Mouse (Mus musculus) midbrain, embryonic 16.5 days (tissue): ENCODE measurements around the gene Pcmt1. TPM values are rescaled to one million over a fixed set of nuclear protein-coding genes. Genes with fewer than 3 reads are reported as not detected.

Experiments used
- ATAC-seq: fragments of 200-750 bp; cut with Nextera tagmentation; 2 replicates; pipeline ENCODE4 v1.8.0; 2017; ENCODE audit warnings: moderate TSS enrichment
- H3K27ac ChIP-seq: fragments of 300-500 bp; sonication (generic); 2 replicates; pipeline ENCODE4 v1.5.1; 2014; ENCODE audit warnings: mild to moderate bottlenecking, low read length, mixed read lengths
- H3K27me3 ChIP-seq: fragments of 300-500 bp; sonication (generic); 2 replicates; pipeline ENCODE4 v1.6.1; 2014; ENCODE audit warnings: low read depth, low read length, mixed read lengths; ENCODE audit not compliant: control insufficient read depth, insufficient read depth
- H3K36me3 ChIP-seq: fragments of 300-500 bp; sonication (generic); 2 replicates; pipeline ENCODE4 v1.6.1; 2014; ENCODE audit warnings: mild to moderate bottlenecking, low read length, moderate library complexity, mixed read lengths; ENCODE audit not compliant: control insufficient read depth, insufficient read depth
- H3K4me1 ChIP-seq: fragments of 300-500 bp; sonication (generic); 2 replicates; pipeline ENCODE4 v1.6.1; 2014; ENCODE audit warnings: mild to moderate bottlenecking, low read length, mixed read lengths; ENCODE audit not compliant: control insufficient read depth, insufficient read depth
- H3K4me2 ChIP-seq: fragments of 300-500 bp; sonication (generic); 2 replicates; pipeline ENCODE4 v1.6.1; 2014; ENCODE audit warnings: mild to moderate bottlenecking, low read length, mixed read lengths
- H3K4me3 ChIP-seq: fragments of 300-500 bp; sonication (generic); 2 replicates; pipeline ENCODE4 v1.5.1; 2014; ENCODE audit warnings: low read depth, mild to moderate bottlenecking, low read length, moderate library complexity, mixed read lengths
- H3K9ac ChIP-seq: fragments of 300-500 bp; sonication (generic); 2 replicates; pipeline ENCODE4 v1.6.1; 2014; ENCODE audit warnings: low read depth, low read length, mixed read lengths
- H3K9me3 ChIP-seq: fragments of 300-500 bp; sonication (generic); replicated peaks from 2 replicates; pipeline ENCODE4 v1.6.1; 2014; ENCODE audit warnings: mild to moderate bottlenecking, low read length, mixed read lengths; ENCODE audit not compliant: control insufficient read depth, poor library complexity, severe bottlenecking
- WGBS: fragments of 180-500 bp; shearing (Covaris S2); extraction: QIAGEN DNeasy Blood & Tissue Kit; methylation state at CpG from one replicate; pipeline ENCODE4 v1.1.7; 2014; 5-methylcytosine and 5-hydroxymethylcytosine counted together
- polyA plus RNA-seq: library from polyadenylated mRNA; unstranded; fragments of >200 nt; fragmentation: Nextera tagmentation; extraction: Ambion mirVana; gene quantifications from 2 replicates; pipeline ENCODE4 v1.2.1, GENCODE M21; 2015

Gene Pcmt1
- polyA plus RNA-seq, result 164 and 177 TPM in 2 replicates

GRCm38 (mm10) chr10:7680731-7681301 is at the start of gene Pcmt1, which contains the start of gene Lats1:
Gene Pcmt1, minus strand, starts transcription at chr10:7681136.
Gene Lats1, plus strand, starts transcription at chr10:7681214.
- Histone ChIP-seq H3K36me3 (peaks cover 12% of the 10 kb centered on the region; the same call in 1 of the 2 replicates), H3K4me3 (peak within 1 kb of the TSS; percentile 99), H3K27ac (peak within 1 kb of the TSS; percentile 97), H3K9me3 (no peaks in the 10 kb centered on the region), H3K9ac (peak within 1 kb of the TSS; percentile 99), H3K4me1 (peaks cover 43% of the 10 kb centered on the region), H3K4me2 (peak within 1 kb of the TSS; percentile 90), H3K27me3 (no peaks in the 10 kb centered on the region)
- WGBS, result under 1% methylated on average over 63 of the region's 65 CpGs
- ATAC-seq, result peak; percentile 92

- ATAC-seq, result no peak
- Histone ChIP-seq H3K4me1 (peaks cover 21% of the 10 kb centered on the region), H3K36me3 (no peaks in the 10 kb centered on the region), H3K9ac (no peak overlapping the region; the same call in 1 of the 2 replicates), H3K4me2 (peak overlapping the region; percentile 71), H3K27ac (no peak overlapping the region), H3K27me3 (no peaks in the 10 kb centered on the region), H3K9me3 (no peaks in the 10 kb centered on the region), H3K4me3 (no peak overlapping the region)
- WGBS, result 28% methylated on average over 3 of the region's 3 CpGs
Measured at GRCm38 (mm10) chr10:7727011-7727410, 46.1 kb upstream of the Pcmt1 start.

GRCm38 (mm10) chr10:7726501-7726812 is 45.5 kb upstream of the Pcmt1 start:
- peak overlapping the region; percentile 81; the same call in 1 of the 2 replicates for H3K27ac ChIP-seq
- no peak for ATAC-seq
- WGBS, result 0% methylated on average over 8 of the region's 8 CpGs

GRCm38 (mm10) chr10:7725751-7726500 is 45.0 kb upstream of the Pcmt1 start, which contains the start of gene Katna1:
Gene Katna1, plus strand, starts transcription at chr10:7726000.
- Histone ChIP-seq H3K27ac (peak within 1 kb of the TSS; percentile 81), H3K4me2 (peak within 1 kb of the TSS; percentile 79), H3K36me3 (no peaks in the 10 kb centered on the region), H3K9me3 (no peaks in the 10 kb centered on the region), H3K4me1 (peaks cover 19% of the 10 kb centered on the region), H3K9ac (peak within 1 kb of the TSS; percentile 80), H3K4me3 (peak within 1 kb of the TSS; percentile 87), H3K27me3 (no peaks in the 10 kb centered on the region)
- WGBS, result under 1% methylated on average over 49 of the region's 49 CpGs
- ATAC-seq, result peak; percentile 99

More at GRCm38 (mm10) chr10:7726501-7726812, 45.5 kb upstream of the Pcmt1 start:
- peak overlapping the region; percentile 80 for H3K9ac ChIP-seq
- peaks cover 19% of the 10 kb centered on the region for H3K4me1 ChIP-seq
- H3K4me2 ChIP-seq, result peak overlapping the region; percentile 71
- peak overlapping the region; percentile 87 for H3K4me3 ChIP-seq
- H3K36me3 ChIP-seq, result no peaks in the 10 kb centered on the region
- no peaks in the 10 kb centered on the region for H3K27me3 ChIP-seq
- no peaks in the 10 kb centered on the region for H3K9me3 ChIP-seq

GRCm38 (mm10) chr10:7715056-7715455 is 34.1 kb upstream of the Pcmt1 start:
- no peaks in the 10 kb centered on the region for H3K4me1 ChIP-seq
- H3K27me3 ChIP-seq, result no peaks in the 10 kb centered on the region
- no peak overlapping the region for H3K4me3 ChIP-seq
- no peaks in the 10 kb centered on the region for H3K9me3 ChIP-seq
- H3K4me2 ChIP-seq, result no peak overlapping the region
- no peak for ATAC-seq
- peaks cover 20% of the 10 kb centered on the region for H3K36me3 ChIP-seq
- no peak overlapping the region for H3K27ac ChIP-seq
- H3K9ac ChIP-seq, result no peak overlapping the region
- WGBS, result 75% methylated on average over 7 of the region's 7 CpGs

GRCm38 (mm10) chr10:7712506-7712905 is 31.6 kb upstream of the Pcmt1 start:
- WGBS, result 94% methylated on average over 13 of the region's 13 CpGs
- no peak overlapping the region for H3K4me3 ChIP-seq
- H3K27me3 ChIP-seq, result no peaks in the 10 kb centered on the region
- ATAC-seq, result no peak
- no peak overlapping the region for H3K27ac ChIP-seq
- no peaks in the 10 kb centered on the region for H3K4me1 ChIP-seq
- H3K4me2 ChIP-seq, result no peak overlapping the region
- H3K9me3 ChIP-seq, result no peaks in the 10 kb centered on the region
- no peak overlapping the region for H3K9ac ChIP-seq
- H3K36me3 ChIP-seq, result peaks cover 24% of the 10 kb centered on the region

GRCm38 (mm10) chr10:7710121-7710520 is 29.2 kb upstream of the Pcmt1 start:
- no peak overlapping the region for H3K4me3 ChIP-seq
- 92% methylated on average over 5 of the region's 5 CpGs for WGBS
- H3K27ac ChIP-seq, result no peak overlapping the region
- H3K27me3 ChIP-seq, result no peaks in the 10 kb centered on the region
- no peak overlapping the region for H3K4me2 ChIP-seq
- H3K36me3 ChIP-seq, result peaks cover 30% of the 10 kb centered on the region
- no peaks in the 10 kb centered on the region for H3K9me3 ChIP-seq
- ATAC-seq, result no peak
- H3K4me1 ChIP-seq, result no peaks in the 10 kb centered on the region
- H3K9ac ChIP-seq, result no peak overlapping the region

GRCm38 (mm10) chr10:7702586-7702985 is 21.6 kb upstream of the Pcmt1 start:
- H3K4me3 ChIP-seq, result no peak overlapping the region
- ATAC-seq, result no peak
- no peak overlapping the region for H3K9ac ChIP-seq
- H3K4me2 ChIP-seq, result no peak overlapping the region
- H3K27ac ChIP-seq, result no peak overlapping the region
- peaks cover 38% of the 10 kb centered on the region for H3K36me3 ChIP-seq
- H3K9me3 ChIP-seq, result no peaks in the 10 kb centered on the region
- no peaks in the 10 kb centered on the region for H3K27me3 ChIP-seq
- 98% methylated on average over 6 of the region's 6 CpGs for WGBS
- H3K4me1 ChIP-seq, result no peaks in the 10 kb centered on the region

- H3K4me2 ChIP-seq, result no peak overlapping the region
- no peaks in the 10 kb centered on the region for H3K4me1 ChIP-seq
- WGBS, result 90% methylated on average over 3 of the region's 3 CpGs
- no peak for ATAC-seq
- H3K9me3 ChIP-seq, result no peaks in the 10 kb centered on the region
- H3K27me3 ChIP-seq, result no peaks in the 10 kb centered on the region
- H3K27ac ChIP-seq, result no peak overlapping the region
- no peak overlapping the region for H3K4me3 ChIP-seq
- peaks cover 36% of the 10 kb centered on the region for H3K36me3 ChIP-seq
- H3K9ac ChIP-seq, result no peak overlapping the region
Measured at GRCm38 (mm10) chr10:7700120-7700519, 19.2 kb upstream of the Pcmt1 start.
